Mouse (Mus musculus) heart, adult 9 months (tissue): Measurements from ENCODE around the gene Tbx1.
A peak's percentile ranks its signal among the peaks of the same experiment; 100 is the strongest.

Experiments used
- DNase-seq, 2 experiments: peaks; one replicate each; pipeline ENCODE4 v3.0.0; 2022; ENCODE audit warnings: low spot score in 2 of 2

Tbx1 gene

DNA sequence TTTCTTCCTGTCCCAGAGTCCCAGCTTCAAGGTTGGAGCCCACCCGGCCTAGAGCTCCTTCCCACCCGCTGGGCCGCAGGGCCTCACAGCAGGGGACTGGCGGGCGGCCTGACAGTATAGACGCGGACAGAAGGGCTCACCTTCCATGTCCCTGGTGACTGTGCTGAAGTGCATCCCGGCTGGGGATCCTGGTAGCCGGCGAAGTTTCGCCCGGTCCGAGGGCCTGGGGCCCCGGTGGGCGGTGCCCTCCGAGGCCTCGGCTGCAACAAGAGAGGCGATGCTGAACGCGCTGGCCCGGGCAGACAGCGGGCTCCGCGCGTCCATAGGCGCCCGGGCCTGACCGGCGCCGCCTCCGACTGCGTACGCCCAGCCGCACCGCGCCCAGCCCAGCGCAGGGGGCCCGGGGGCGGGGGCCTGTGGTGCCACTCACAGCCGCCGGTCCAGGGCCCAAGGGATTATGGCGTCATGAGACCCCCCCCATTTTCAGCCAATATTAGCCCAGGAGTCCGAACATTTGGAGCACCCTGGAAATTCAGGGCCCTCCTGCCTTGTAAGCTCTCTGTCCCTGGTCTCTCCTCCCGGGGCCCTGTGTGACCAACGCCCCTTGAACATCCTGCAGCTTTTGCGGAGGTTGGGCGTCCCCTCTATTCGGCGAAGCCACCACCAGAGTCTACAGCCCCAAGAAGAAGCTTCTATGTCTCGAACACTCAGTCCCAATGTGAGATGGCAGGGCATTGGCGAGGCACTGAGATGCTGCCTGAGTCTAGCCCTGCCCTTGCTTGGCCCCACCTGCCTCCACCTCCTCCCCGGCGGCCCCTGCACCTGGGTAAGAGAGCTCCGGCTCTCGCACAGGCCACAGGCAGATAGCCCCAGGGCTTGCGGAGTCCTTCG, 2.4 kb downstream of the Tbx1 start:
- DNase-seq: no peak

DNA sequence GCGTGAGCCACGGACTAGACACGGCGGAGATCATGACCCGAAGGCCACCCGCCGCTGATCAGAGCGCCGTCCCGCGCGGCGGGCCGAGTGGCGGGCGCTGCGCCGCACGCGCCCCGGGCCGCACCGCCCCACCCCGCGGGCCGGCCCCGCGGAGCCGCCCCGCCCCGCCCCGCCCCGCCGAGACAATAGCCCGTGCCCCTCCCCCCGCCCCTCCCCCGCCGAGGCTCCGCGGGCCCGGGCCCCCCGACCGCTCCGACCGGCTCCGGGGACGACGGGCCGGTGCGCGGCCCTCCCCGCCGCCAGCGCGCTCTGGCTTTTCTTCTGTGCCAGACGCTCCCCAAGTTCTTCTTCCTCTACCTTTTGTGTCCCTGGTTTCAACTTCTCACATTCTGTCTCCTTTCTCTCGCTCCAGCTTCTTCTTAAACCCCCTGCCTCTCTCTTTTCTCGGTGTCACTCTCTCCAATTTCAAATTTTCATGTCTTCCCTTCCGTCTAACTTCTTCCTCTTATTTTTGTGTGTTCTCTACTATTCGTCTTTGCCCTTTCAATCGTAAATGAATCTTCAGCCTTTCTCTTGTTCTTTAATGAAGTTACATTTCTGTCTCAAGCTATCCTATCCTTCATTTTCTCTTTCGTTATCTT, 3.4 kb downstream of the Tbx1 start:
- DNase-seq: no peak

GRCm38 (mm10) chr16:18586076-18586905, 4.2 kb downstream of the Tbx1 start:
- DNase-seq: no peak

GRCm38 (mm10) chr16:18585676-18586075, 4.8 kb downstream of the Tbx1 start:
- no peak for DNase-seq

- DNase-seq: no peak
Observed at GRCm38 (mm10) chr16:18584901-18585510, 5.5 kb downstream of the Tbx1 start.

DNA sequence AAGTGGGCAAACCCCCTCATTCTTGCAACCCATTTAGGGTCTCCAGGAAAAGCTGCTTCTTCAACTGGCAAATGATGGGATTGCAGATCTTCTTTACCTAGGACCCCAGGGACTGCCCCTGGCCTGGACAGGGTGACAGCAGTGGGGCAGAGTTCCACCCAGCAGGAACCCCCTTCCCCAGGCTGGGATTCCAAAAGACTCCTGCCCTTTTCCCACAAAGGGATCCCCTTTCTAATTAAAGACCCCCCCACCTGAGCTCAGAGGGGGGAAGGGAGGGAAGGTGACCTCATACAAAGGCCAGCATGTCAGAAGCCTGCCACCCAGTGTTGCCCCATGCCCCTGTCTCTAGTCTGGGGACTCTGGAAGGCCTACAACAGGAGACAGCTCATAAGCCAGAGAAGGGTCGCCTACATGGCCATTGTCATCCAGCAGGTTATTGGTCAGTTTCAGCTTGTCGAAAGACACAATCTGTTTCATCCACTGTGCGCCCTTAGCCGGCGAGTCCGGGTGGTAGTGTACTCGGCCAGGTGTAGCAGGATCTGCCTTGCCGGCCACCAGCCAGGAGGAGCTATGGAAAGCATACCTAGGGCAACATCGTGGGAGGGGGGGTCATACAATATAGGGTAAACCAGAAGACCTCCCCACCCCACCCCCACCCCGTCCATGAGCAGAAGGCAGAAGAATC, 6.7 kb downstream of the Tbx1 start:
- DNase-seq: no peak

- DNase-seq: no peak
Observed at GRCm38 (mm10) chr16:18583169-18583568, 7.3 kb downstream of the Tbx1 start.

DNA sequence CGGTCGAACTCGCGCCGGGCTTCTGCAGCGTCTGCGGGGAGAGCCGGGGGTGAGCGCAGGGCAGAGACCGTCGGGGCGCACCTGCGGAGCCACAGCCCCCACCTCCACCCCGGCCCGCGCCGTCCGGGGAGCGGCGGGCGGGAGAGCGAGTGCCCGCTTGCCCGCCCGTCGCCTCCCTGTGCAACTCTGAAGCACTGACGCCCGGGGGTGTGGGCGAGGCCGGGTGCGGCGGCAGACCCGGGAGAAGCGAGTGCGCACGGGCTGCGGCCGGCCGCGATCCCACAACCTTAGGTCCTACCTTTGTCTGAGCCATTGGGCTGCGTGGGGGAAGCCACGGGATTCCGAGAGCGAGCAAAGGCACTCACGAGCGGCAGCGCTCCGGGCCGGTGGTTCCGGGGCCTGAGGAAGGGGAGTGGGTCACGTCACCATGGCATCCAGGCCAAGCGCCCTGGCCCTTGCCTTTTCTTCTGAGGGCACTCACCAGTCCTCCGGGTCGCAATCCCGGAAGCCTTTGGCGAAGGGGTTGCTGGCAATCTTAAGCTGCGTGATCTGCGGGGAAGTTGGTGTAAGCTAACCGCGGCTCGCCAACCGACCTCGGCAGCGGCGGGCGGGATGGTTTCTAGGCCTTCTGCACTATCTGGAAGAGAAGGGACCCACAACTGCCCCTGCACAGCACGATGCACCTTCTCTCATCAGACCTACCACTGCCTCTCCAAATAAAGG, 7.9 kb downstream of the Tbx1 start:
- DNase-seq: no peak

DNA sequence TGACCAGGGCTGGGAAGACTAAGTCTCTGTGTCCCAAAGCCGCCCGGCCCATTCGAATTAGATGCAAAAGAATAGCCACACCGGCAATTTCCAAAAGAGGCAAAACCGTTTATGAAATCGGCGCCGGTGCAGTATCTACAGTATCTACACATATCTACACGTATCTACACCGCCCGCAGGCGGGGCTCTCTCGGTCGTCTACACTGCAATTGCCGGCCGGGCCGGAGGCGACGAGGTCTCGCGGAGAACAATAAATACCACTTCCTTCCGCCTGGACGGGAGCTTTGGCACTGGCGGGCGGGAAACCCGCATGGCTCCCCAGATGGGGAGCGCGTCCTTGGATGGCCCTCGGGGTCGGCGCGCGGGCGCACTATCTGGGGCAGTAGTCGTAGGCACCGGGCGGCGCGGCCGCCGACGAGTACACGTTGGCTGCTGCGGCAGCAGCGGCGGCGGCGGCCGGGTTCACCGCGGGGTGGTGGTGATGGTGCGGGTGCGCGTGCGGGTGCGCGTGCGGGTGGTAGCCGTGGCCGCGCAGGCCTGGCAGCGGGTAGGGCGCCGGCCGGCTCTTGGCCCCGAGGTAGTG, 8.8 kb downstream of the Tbx1 start:
- DNase-seq: no peak

- no peak for DNase-seq
Observed at GRCm38 (mm10) chr16:18581050-18581622, 9.3 kb downstream of the Tbx1 start.

- no peak for DNase-seq
Observed at GRCm38 (mm10) chr16:18580389-18580788, 10.1 kb downstream of the Tbx1 start.

- no peak for DNase-seq
Observed at GRCm38 (mm10) chr16:18577599-18578160, 12.8 kb downstream of the Tbx1 start.

GRCm38 (mm10) chr16:18577071-18577470, 13.4 kb downstream of the Tbx1 start:
- DNase-seq: no peak

DNA sequence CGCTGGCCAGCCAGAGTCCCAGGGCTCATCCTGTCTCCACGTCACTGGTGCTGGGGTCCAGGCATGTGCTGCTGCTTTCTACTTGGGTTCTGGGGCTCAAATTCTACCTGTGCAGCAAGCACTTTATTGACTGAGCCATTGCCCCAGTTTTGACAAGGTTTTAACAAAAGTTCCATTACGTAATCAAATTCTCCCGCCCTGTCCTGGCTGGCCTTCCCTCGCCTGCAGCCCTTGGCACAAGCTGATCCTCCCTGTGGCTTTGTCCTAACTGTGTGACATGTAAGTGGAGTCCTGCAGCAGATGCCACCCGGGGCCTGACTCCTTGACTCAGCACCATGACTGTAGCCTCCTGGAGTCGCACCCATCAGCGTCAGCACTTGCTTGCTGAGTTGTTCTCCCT, 16.3 kb downstream of the Tbx1 start:
- DNase-seq: no peak

DNA sequence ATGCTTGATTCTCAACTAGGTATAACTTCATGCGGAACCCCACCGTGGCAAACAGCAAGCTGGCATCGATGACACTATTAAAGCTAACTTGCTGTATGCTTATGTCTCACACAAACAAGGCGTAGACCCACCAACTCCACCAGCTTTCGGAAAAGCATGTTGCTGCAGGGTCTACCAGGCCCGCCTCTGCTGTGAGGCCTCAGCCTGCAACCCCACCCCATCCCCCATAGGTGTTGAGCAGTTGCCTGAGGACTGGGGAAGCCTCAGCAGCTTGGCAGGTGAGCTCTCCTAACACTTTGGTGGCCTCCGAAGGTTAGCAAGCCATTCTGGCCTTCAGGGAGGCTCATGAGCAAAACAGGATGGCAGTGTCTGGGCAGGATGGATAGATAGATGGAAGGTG, 21.9 kb downstream of the Tbx1 start:
- no peak for DNase-seq

DNA sequence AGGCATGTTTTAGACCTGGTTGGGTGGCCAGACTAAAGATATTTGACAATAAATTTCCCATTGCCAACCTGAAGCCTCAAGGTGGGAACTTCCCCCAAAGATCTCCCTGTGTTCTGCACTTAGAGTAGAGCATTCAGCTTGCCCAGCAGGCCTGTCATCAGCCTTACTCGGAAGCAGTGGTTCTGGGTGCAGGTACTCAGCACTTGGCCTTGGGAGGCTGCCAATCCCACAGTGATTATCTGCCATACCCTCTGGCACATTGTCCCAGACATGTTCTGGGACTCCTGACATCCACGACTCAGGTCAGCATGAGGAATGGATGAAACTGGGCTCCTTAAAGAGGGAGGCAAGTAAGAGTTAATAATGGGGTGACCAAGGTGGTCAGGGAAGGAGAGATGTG, 26.0 kb downstream of the Tbx1 start:
- DNase-seq: peak in 1 of 2 experiments; percentile 10

- DNase-seq: no peak
Observed at GRCm38 (mm10) chr16:18556461-18556860, 34.0 kb downstream of the Tbx1 start.

- peak; percentile 5 to 10 for DNase-seq
Observed at GRCm38 (mm10) chr16:18555235-18555935, 35.1 kb downstream of the Tbx1 start.

- no peak for DNase-seq
Observed at GRCm38 (mm10) chr16:18554721-18555120, 35.8 kb downstream of the Tbx1 start.
